Mouse (Mus musculus): ENCODE results near the gene Ppfia4.

DNA sequence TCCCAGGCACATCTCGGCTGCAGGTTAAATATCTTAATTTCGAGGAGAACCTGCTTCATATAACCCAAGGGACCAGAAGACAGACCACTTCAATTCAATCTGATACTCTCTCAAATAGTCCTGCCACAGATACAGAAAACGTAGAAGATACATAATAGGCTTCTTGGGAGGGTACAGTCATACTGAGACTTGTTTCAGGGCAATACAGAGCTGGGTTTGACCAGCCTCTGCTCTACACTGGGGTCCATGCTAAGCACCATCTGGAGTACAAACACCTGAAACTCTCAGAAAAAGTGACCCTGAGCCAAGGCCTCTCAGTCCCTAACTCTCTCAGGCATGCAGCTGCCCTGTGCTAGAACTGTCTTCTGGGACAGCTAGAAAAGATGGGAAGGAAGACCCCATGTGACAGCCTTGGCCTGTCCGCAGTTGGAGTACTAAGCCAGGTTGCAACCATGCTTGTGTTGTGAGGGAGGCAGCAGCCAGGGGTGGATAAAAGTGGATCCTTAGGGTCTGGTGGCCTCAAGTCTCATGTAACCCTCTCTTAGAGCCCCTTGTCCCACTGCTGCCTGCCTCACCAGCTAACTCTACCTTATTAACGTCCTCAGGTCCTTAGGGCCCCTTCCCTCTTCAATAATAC lies 9.0 kb upstream of the Ppfia4 start:
- TF ChIP-seq POLR2A (IDR thresholded peaks at IDR 0.05; ENCODE audit: insufficient read depth, low read depth, low read length) (no peak), CTCF (IDR thresholded peaks at IDR 0.05) (no peak), EP300 (IDR thresholded peaks at IDR 0.05; ENCODE audit: insufficient read depth, low read depth, low read length) (no peak)
